Mouse (Mus musculus): ENCODE data around the gene Stard8.

The Stard8 gene

GRCm38 (mm10) chrX:99067671-99068151 is 64.7 kb downstream of the Stard8 start:
- no peak for TF ChIP-seq GATA4 (IDR thresholded peaks at IDR 0.05; ENCODE audit: insufficient replicate concordance, low read length)

DNA sequence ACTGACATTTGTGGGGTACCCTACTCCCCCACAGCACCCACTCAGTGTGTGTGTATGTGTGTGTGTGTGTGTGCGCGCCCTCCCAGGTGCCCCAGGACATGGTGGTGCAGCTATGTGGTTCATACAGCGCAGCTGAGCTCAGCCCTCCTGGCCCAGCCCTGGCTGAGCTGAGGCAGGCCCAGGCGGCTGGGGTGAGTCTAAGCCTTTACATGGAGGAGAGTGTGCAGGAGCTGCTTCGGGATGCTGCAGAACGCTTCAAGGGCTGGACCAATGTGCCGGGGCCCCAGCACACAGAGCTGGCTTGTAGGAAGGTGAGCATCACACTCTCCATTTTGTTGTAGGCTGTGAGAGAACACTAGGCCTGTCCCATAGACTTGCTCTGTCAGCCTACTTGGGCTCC is 68.1 kb downstream of the Stard8 start:
- TF ChIP-seq GATA4 (IDR thresholded peaks at IDR 0.05; ENCODE audit: insufficient replicate concordance, low read length) = no peak

GRCm38 (mm10) chrX:99072596-99072995 is 69.5 kb downstream of the Stard8 start:
- TF ChIP-seq GATA4 (IDR thresholded peaks at IDR 0.05; ENCODE audit: insufficient replicate concordance, low read length) = no peak

DNA sequence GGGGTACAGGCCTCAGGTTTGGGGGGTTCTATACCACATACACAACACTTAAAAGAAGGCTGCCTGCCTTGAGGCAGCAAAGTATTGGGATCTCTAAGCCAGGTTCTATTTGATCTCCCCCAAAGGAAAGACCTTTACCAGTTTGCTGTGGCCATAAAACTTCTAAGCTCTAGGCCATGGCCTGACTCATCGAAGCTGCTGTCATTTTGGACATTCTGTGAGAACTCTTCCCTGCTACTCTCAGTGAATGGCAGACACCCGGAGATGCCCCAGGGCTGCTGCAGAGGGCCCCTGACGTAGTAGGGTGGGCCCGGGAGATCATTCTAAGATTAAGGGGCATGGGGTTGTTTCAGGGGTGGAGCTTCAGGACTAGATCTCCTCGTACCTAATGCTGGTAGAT is 72.1 kb downstream of the Stard8 start:
- TF ChIP-seq GATA4 (IDR thresholded peaks at IDR 0.05; ENCODE audit: insufficient replicate concordance, low read length) = no peak

DNA sequence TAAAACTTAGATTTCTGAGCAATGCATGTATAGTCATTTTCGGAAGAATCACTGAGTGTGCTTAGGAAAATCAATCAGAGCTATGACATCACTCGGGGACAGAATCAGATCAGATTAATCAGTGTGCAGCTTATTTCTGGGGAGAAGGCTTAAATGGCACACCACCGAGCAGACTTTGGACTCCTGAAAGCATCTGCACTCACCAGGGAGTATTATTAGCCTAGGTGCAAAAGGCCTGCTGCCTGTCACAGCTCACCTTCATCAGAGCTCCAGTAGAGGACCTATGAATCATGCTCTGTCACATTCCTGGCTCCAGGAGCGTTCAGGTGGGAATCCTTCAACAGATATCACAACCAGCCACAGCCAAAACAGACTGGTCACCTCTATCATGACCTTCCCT is 73.4 kb downstream of the Stard8 start:
- TF ChIP-seq GATA4 (IDR thresholded peaks at IDR 0.05; ENCODE audit: insufficient replicate concordance, low read length) = no peak

- no peak for TF ChIP-seq GATA4 (IDR thresholded peaks at IDR 0.05; ENCODE audit: insufficient replicate concordance, low read length)
Measured at GRCm38 (mm10) chrX:99092704-99093103, 89.7 kb downstream of the Stard8 start.

- no peak for TF ChIP-seq GATA4 (IDR thresholded peaks at IDR 0.05; ENCODE audit: insufficient replicate concordance, low read length)
Measured at GRCm38 (mm10) chrX:99119510-99119909, 116.5 kb downstream of the Stard8 start.

Measured in liver, adult (tissue).